Mouse (Mus musculus): ENCODE data around the gene Cd9. TPM values are rescaled to one million over a fixed set of nuclear protein-coding genes. Genes with fewer than 3 reads are reported as not detected.

The Cd9 gene
- total and polyA plus RNA-seq, 2 experiments from 2014 or later: 49.1 to 105 TPM

DNA sequence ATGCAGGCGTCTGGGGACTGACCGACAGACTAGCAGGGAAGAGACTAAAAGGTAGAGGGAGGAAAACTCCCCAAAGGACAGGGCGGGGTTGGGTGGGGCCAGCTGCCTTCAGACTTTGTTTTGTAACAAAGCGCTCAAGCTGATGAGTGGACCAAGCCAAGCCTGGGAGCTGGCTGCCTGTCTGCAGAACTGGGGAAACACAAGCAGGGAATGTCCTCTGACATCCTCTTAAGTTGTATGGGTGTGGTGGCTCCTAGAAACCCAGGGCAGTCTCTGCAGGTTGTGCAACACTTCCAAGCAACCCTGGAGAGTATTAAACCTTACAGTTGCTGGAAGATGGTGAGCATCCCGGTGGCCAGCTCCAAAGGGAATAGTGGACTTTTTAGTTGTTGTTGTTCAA lies 1.4 kb downstream of the Cd9 start:
- Histone ChIP-seq H3K27me3 (ENCODE audit: insufficient read depth, low read length) (peaks cover 10% of the 10 kb centered on the region; the same call in 1 of the 2 replicates), H3K4me3 (ENCODE audit: low read depth, low read length) (peak overlapping the region; percentile 53; the same call in 1 of the 2 replicates), H3K4me1 (ENCODE audit: insufficient read depth, low read length) (no peaks in the 10 kb centered on the region), H3K36me3 (ENCODE audit: insufficient read depth, low read length) (no peaks in the 10 kb centered on the region), H3K27ac (ENCODE audit: low read depth, low read length) (no peak overlapping the region), H3K9ac (replicated peaks; ENCODE audit: low read length, poor library complexity, severe bottlenecking) (no peak overlapping the region), H3K4me2 (ENCODE audit: low read depth, low read length, poor library complexity, severe bottlenecking) (peak overlapping the region; percentile 98), H3K9me3 (ENCODE audit: low read length) (no peaks in the 10 kb centered on the region)
- DNase-seq (ENCODE audit: low spot score) (no peak), ATAC-seq (ENCODE audit: low FRiP score) (no peak)
- 60% methylated on average over 5 of the region's 5 CpGs for WGBS
- no peak for TF ChIP-seq CTCF (IDR thresholded peaks at IDR 0.05)

DNA sequence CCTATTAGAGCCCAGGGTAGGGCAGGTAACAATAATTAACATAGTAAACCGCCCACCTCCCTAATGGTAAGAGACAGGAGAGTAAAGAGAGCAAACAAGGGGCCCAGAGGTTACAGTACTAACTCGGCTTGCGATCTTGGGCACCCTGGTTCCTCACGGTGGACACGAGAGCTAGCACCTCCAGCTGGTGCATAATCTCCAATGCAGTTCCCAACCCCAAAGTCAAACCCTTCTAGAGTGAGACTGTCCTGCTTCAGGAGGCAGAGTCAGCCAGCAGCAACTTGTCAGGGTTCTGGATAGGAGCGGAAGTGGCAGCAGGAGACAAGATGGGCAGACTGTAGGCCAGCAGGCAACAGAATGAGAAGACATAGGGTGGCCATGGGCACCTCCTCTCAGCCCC lies 1.9 kb downstream of the Cd9 start:
- DNase-seq (ENCODE audit: low spot score): no peak
- Histone ChIP-seq H3K4me1 (ENCODE audit: insufficient read depth, low read length) (no peaks in the 10 kb centered on the region), H3K9me3 (ENCODE audit: low read length) (no peaks in the 10 kb centered on the region), H3K4me3 (ENCODE audit: low read depth, low read length) (no peak overlapping the region), H3K4me2 (ENCODE audit: low read depth, low read length, poor library complexity, severe bottlenecking) (peak overlapping the region; percentile 98), H3K36me3 (ENCODE audit: insufficient read depth, low read length) (no peaks in the 10 kb centered on the region), H3K27ac (ENCODE audit: low read depth, low read length) (no peak overlapping the region), H3K9ac (replicated peaks; ENCODE audit: low read length, poor library complexity, severe bottlenecking) (no peak overlapping the region), H3K27me3 (ENCODE audit: insufficient read depth, low read length) (peaks cover 10% of the 10 kb centered on the region; the same call in 1 of the 2 replicates)
- 88% methylated on average over 6 of the region's 6 CpGs for WGBS
- 0 out of 2 replicates have a peak, but pooled peaks have one; percentile 12 for TF ChIP-seq CTCF (IDR thresholded peaks at IDR 0.05)
- ATAC-seq (ENCODE audit: low FRiP score): no peak

GRCm38 (mm10) chr6:125492033-125492432 lies 2.6 kb downstream of the Cd9 start:
- TF ChIP-seq CTCF (IDR thresholded peaks at IDR 0.05): no peak
- no peaks in the 10 kb centered on the region for H3K9me3 ChIP-seq (ENCODE audit: low read length)
- H3K9ac ChIP-seq (replicated peaks; ENCODE audit: low read length, poor library complexity, severe bottlenecking): no peak overlapping the region
- H3K36me3 ChIP-seq (ENCODE audit: insufficient read depth, low read length): no peaks in the 10 kb centered on the region
- H3K4me3 ChIP-seq (ENCODE audit: low read depth, low read length): no peak overlapping the region
- WGBS: 66% methylated on average over 9 of the region's 9 CpGs
- peak overlapping the region; percentile 98; the same call in 1 of the 2 replicates for H3K4me2 ChIP-seq (ENCODE audit: low read depth, low read length, poor library complexity, severe bottlenecking)
- ATAC-seq (ENCODE audit: low FRiP score) (no peak), DNase-seq (ENCODE audit: low spot score) (peak; percentile 36)
- no peaks in the 10 kb centered on the region for H3K4me1 ChIP-seq (ENCODE audit: insufficient read depth, low read length)
- H3K27ac ChIP-seq (ENCODE audit: low read depth, low read length): no peak overlapping the region
- H3K27me3 ChIP-seq (ENCODE audit: insufficient read depth, low read length): peaks cover 10% of the 10 kb centered on the region; the same call in 1 of the 2 replicates

GRCm38 (mm10) chr6:125491393-125491792 lies 3.2 kb downstream of the Cd9 start:
- no peak overlapping the region for H3K9ac ChIP-seq (replicated peaks; ENCODE audit: low read length, poor library complexity, severe bottlenecking)
- WGBS: 85% methylated on average over 10 of the region's 10 CpGs
- no peak for ATAC-seq (ENCODE audit: low FRiP score)
- H3K4me1 ChIP-seq (ENCODE audit: insufficient read depth, low read length): no peaks in the 10 kb centered on the region
- H3K4me3 ChIP-seq (ENCODE audit: low read depth, low read length): no peak overlapping the region
- no peaks in the 10 kb centered on the region for H3K9me3 ChIP-seq (ENCODE audit: low read length)
- H3K36me3 ChIP-seq (ENCODE audit: insufficient read depth, low read length): no peaks in the 10 kb centered on the region
- no peak for DNase-seq (ENCODE audit: low spot score)
- H3K27me3 ChIP-seq (ENCODE audit: insufficient read depth, low read length): peaks cover 10% of the 10 kb centered on the region; the same call in 1 of the 2 replicates
- H3K27ac ChIP-seq (ENCODE audit: low read depth, low read length): no peak overlapping the region
- TF ChIP-seq CTCF (IDR thresholded peaks at IDR 0.05): no peak
- 0 out of 2 replicates have a peak overlapping the region, but pooled peaks have one; percentile 98 for H3K4me2 ChIP-seq (ENCODE audit: low read depth, low read length, poor library complexity, severe bottlenecking)

DNA sequence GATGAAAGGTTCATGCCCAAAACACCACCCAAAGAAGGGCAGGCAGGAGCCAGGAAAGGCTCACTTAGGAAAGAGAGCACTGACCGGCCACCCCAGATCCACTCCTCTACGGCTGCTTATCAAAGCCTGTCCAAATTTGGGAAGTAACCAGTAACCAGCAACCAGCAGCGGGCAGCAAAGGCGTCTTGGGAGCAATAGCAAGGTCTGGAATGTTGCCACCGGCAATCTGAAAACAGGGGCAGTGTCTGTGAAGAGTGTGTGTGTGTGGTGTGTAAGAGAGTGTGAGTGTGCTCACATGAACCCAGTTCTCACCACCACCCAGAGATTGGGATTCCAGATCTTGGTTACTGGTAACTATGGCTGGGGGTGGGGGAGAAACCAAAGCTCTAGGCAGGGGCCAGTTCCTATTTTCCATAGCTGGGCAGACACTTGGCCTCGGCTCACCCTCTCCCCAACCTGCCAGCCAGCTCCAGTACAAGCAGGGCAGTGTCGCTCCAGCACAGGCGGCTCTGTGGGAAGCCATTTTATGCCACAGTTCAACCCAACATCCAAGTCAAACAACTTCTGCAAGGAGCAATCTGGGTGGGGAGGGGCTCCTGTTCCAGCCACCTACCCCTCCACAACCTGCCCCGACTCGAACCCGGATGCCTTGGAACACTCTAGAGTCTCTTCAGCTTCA lies 4.6 kb downstream of the Cd9 start:
- DNase-seq (ENCODE audit: low spot score): peak; percentile 71
- 0 out of 2 replicates have a peak overlapping the region, but pooled peaks have one; percentile 38 for H3K27ac ChIP-seq (ENCODE audit: low read depth, low read length)
- H3K9me3 ChIP-seq (ENCODE audit: low read length): no peaks in the 10 kb centered on the region

GRCm38 (mm10) chr6:125485589-125485988 lies 9.0 kb downstream of the Cd9 start:
- WGBS: 61% methylated on average over 4 of the region's 4 CpGs
- no peak overlapping the region for H3K9ac ChIP-seq (replicated peaks; ENCODE audit: low read length, poor library complexity, severe bottlenecking)
- no peak overlapping the region for H3K27ac ChIP-seq (ENCODE audit: low read depth, low read length)
- H3K4me2 ChIP-seq (ENCODE audit: low read depth, low read length, poor library complexity, severe bottlenecking): no peak overlapping the region
- H3K4me1 ChIP-seq (ENCODE audit: insufficient read depth, low read length): no peaks in the 10 kb centered on the region; the same call in 1 of the 2 replicates
- ATAC-seq (ENCODE audit: low FRiP score): no peak
- H3K36me3 ChIP-seq (ENCODE audit: insufficient read depth, low read length): no peaks in the 10 kb centered on the region
- no peak overlapping the region for H3K4me3 ChIP-seq (ENCODE audit: low read depth, low read length)
- H3K27me3 ChIP-seq (ENCODE audit: insufficient read depth, low read length): no peaks in the 10 kb centered on the region
- DNase-seq (ENCODE audit: low spot score): no peak
- TF ChIP-seq CTCF (IDR thresholded peaks at IDR 0.05): no peak
- H3K9me3 ChIP-seq (ENCODE audit: low read length): no peaks in the 10 kb centered on the region

More for the DNA sequence above, 4.6 kb downstream of the Cd9 start:
- H3K4me1 ChIP-seq (ENCODE audit: insufficient read depth, low read length): no peaks in the 10 kb centered on the region
- 79% methylated on average over 11 of the region's 11 CpGs for WGBS
- H3K4me2 ChIP-seq (ENCODE audit: low read depth, low read length, poor library complexity, severe bottlenecking): no peak overlapping the region
- H3K9ac ChIP-seq (replicated peaks; ENCODE audit: low read length, poor library complexity, severe bottlenecking): no peak overlapping the region
- no peak overlapping the region for H3K4me3 ChIP-seq (ENCODE audit: low read depth, low read length)
- no peaks in the 10 kb centered on the region for H3K36me3 ChIP-seq (ENCODE audit: insufficient read depth, low read length)
- TF ChIP-seq CTCF (IDR thresholded peaks at IDR 0.05): peak; percentile 26; the same call in 1 of the 2 replicates
- ATAC-seq (ENCODE audit: low FRiP score): peak; percentile 38; the same call in 1 of the 2 replicates
- peaks cover 10% of the 10 kb centered on the region; the same call in 1 of the 2 replicates for H3K27me3 ChIP-seq (ENCODE audit: insufficient read depth, low read length)
